Mouse (Mus musculus): Measurements from ENCODE around the gene Scaf4. TPM values are rescaled to one million over a fixed set of nuclear protein-coding genes. Genes with fewer than 3 reads are reported as not detected.

Scaf4 gene
- polyA plus RNA-seq, 1 experiment from 2014 or later: 20.1 TPM

GRCm38 (mm10) chr16:90196688-90197240 lies 87.5 kb downstream of the Scaf4 start:
- H3K9ac ChIP-seq (ENCODE audit: low read depth, low read length): no peak overlapping the region
- peaks cover 10% of the 10 kb centered on the region; the same call in 1 of the 2 replicates for H3K4me1 ChIP-seq (ENCODE audit: control insufficient read depth, insufficient read depth, low read length)
- peak overlapping the region; percentile 65 for H3K4me2 ChIP-seq
- no peaks in the 10 kb centered on the region for H3K36me3 ChIP-seq (ENCODE audit: control insufficient read depth, insufficient read depth, low read length)
- H3K27ac ChIP-seq (ENCODE audit: low read depth, low read length): peak overlapping the region; percentile 90
- WGBS (ENCODE audit: insufficient replicate concordance): 65% methylated on average over 7 of the region's 7 CpGs
- no peaks in the 10 kb centered on the region for H3K27me3 ChIP-seq (ENCODE audit: control insufficient read depth, insufficient read depth, low read length)
- H3K9me3 ChIP-seq (replicated peaks; ENCODE audit: control insufficient read depth, low read length): no peaks in the 10 kb centered on the region
- no peak overlapping the region for H3K4me3 ChIP-seq (ENCODE audit: low read depth, low read length)
- no peak for ATAC-seq (replicated peaks; ENCODE audit: insufficient number of reproducible peaks, low FRiP score, low TSS enrichment)

GRCm38 (mm10) chr16:90193719-90194118 lies 90.6 kb downstream of the Scaf4 start:
- Histone ChIP-seq H3K9ac (ENCODE audit: low read depth, low read length) (no peak overlapping the region), H3K27ac (ENCODE audit: low read depth, low read length) (no peak overlapping the region), H3K9me3 (replicated peaks; ENCODE audit: control insufficient read depth, low read length) (no peaks in the 10 kb centered on the region), H3K27me3 (ENCODE audit: control insufficient read depth, insufficient read depth, low read length) (no peaks in the 10 kb centered on the region), H3K4me2 (no peak overlapping the region), H3K4me1 (ENCODE audit: control insufficient read depth, insufficient read depth, low read length) (peaks cover 7% of the 10 kb centered on the region; the same call in 1 of the 2 replicates), H3K4me3 (ENCODE audit: low read depth, low read length) (no peak overlapping the region), H3K36me3 (ENCODE audit: control insufficient read depth, insufficient read depth, low read length) (no peaks in the 10 kb centered on the region)
- ATAC-seq (replicated peaks; ENCODE audit: insufficient number of reproducible peaks, low FRiP score, low TSS enrichment): no peak

- Histone ChIP-seq H3K36me3 (ENCODE audit: control insufficient read depth, insufficient read depth, low read length) (no peaks in the 10 kb centered on the region), H3K9ac (ENCODE audit: low read depth, low read length) (no peak overlapping the region), H3K9me3 (replicated peaks; ENCODE audit: control insufficient read depth, low read length) (no peaks in the 10 kb centered on the region), H3K4me2 (no peak overlapping the region), H3K4me1 (ENCODE audit: control insufficient read depth, insufficient read depth, low read length) (no peaks in the 10 kb centered on the region), H3K4me3 (ENCODE audit: low read depth, low read length) (no peak overlapping the region), H3K27ac (ENCODE audit: low read depth, low read length) (no peak overlapping the region), H3K27me3 (ENCODE audit: control insufficient read depth, insufficient read depth, low read length) (no peaks in the 10 kb centered on the region)
- no peak for ATAC-seq (replicated peaks; ENCODE audit: insufficient number of reproducible peaks, low FRiP score, low TSS enrichment)
- WGBS (ENCODE audit: insufficient replicate concordance): 69% methylated on average over 6 of the region's 6 CpGs
These were observed 93.0 kb downstream of the Scaf4 start for GRCm38 (mm10) chr16:90191289-90191688.

- H3K4me1 ChIP-seq (ENCODE audit: control insufficient read depth, insufficient read depth, low read length): no peaks in the 10 kb centered on the region
- WGBS (ENCODE audit: insufficient replicate concordance): 19% methylated on average over 13 of the region's 13 CpGs
- H3K4me3 ChIP-seq (ENCODE audit: low read depth, low read length): no peak overlapping the region
- ATAC-seq (replicated peaks; ENCODE audit: insufficient number of reproducible peaks, low FRiP score, low TSS enrichment): 0 out of 2 replicates have a peak, but pooled peaks have one; percentile 26
- no peaks in the 10 kb centered on the region for H3K36me3 ChIP-seq (ENCODE audit: control insufficient read depth, insufficient read depth, low read length)
- H3K9ac ChIP-seq (ENCODE audit: low read depth, low read length): no peak overlapping the region
- H3K9me3 ChIP-seq (replicated peaks; ENCODE audit: control insufficient read depth, low read length): no peaks in the 10 kb centered on the region
- no peaks in the 10 kb centered on the region for H3K27me3 ChIP-seq (ENCODE audit: control insufficient read depth, insufficient read depth, low read length)
- H3K4me2 ChIP-seq: 0 out of 2 replicates have a peak overlapping the region, but pooled peaks have one; percentile 28
- no peak overlapping the region for H3K27ac ChIP-seq (ENCODE audit: low read depth, low read length)
These were observed 96.8 kb downstream of the Scaf4 start for GRCm38 (mm10) chr16:90187453-90187852.

GRCm38 (mm10) chr16:90185928-90186588 lies 98.2 kb downstream of the Scaf4 start:
- H3K27me3 ChIP-seq (ENCODE audit: control insufficient read depth, insufficient read depth, low read length): no peaks in the 10 kb centered on the region
- no peak overlapping the region for H3K4me2 ChIP-seq
- ATAC-seq (replicated peaks; ENCODE audit: insufficient number of reproducible peaks, low FRiP score, low TSS enrichment): no peak
- no peaks in the 10 kb centered on the region for H3K36me3 ChIP-seq (ENCODE audit: control insufficient read depth, insufficient read depth, low read length)
- no peaks in the 10 kb centered on the region for H3K4me1 ChIP-seq (ENCODE audit: control insufficient read depth, insufficient read depth, low read length)
- no peak overlapping the region for H3K27ac ChIP-seq (ENCODE audit: low read depth, low read length)
- H3K9me3 ChIP-seq (replicated peaks; ENCODE audit: control insufficient read depth, low read length): no peaks in the 10 kb centered on the region
- H3K9ac ChIP-seq (ENCODE audit: low read depth, low read length): no peak overlapping the region
- WGBS (ENCODE audit: insufficient replicate concordance): 42% methylated on average over 8 of the region's 8 CpGs
- no peak overlapping the region for H3K4me3 ChIP-seq (ENCODE audit: low read depth, low read length)

GRCm38 (mm10) chr16:90184135-90184534 lies 100.2 kb downstream of the Scaf4 start:
- no peaks in the 10 kb centered on the region for H3K36me3 ChIP-seq (ENCODE audit: control insufficient read depth, insufficient read depth, low read length)
- no peak for ATAC-seq (replicated peaks; ENCODE audit: insufficient number of reproducible peaks, low FRiP score, low TSS enrichment)
- H3K4me2 ChIP-seq: no peak overlapping the region
- H3K9me3 ChIP-seq (replicated peaks; ENCODE audit: control insufficient read depth, low read length): no peaks in the 10 kb centered on the region
- no peaks in the 10 kb centered on the region for H3K27me3 ChIP-seq (ENCODE audit: control insufficient read depth, insufficient read depth, low read length)
- no peak overlapping the region for H3K4me3 ChIP-seq (ENCODE audit: low read depth, low read length)
- no peaks in the 10 kb centered on the region for H3K4me1 ChIP-seq (ENCODE audit: control insufficient read depth, insufficient read depth, low read length)
- no peak overlapping the region for H3K27ac ChIP-seq (ENCODE audit: low read depth, low read length)
- WGBS (ENCODE audit: insufficient replicate concordance): 80% methylated on average over 6 of the region's 6 CpGs
- H3K9ac ChIP-seq (ENCODE audit: low read depth, low read length): no peak overlapping the region

GRCm38 (mm10) chr16:90181673-90182072 lies 102.6 kb downstream of the Scaf4 start:
- H3K36me3 ChIP-seq (ENCODE audit: control insufficient read depth, insufficient read depth, low read length): no peaks in the 10 kb centered on the region
- no peak overlapping the region for H3K9ac ChIP-seq (ENCODE audit: low read depth, low read length)
- no peaks in the 10 kb centered on the region for H3K27me3 ChIP-seq (ENCODE audit: control insufficient read depth, insufficient read depth, low read length)
- no peak for ATAC-seq (replicated peaks; ENCODE audit: insufficient number of reproducible peaks, low FRiP score, low TSS enrichment)
- no peak overlapping the region for H3K27ac ChIP-seq (ENCODE audit: low read depth, low read length)
- H3K9me3 ChIP-seq (replicated peaks; ENCODE audit: control insufficient read depth, low read length): no peaks in the 10 kb centered on the region
- WGBS (ENCODE audit: insufficient replicate concordance): 83% methylated on average over 8 of the region's 8 CpGs
- 0 out of 2 replicates have a peak, but pooled peaks cover under 1% of the 10 kb centered on the region for H3K4me1 ChIP-seq (ENCODE audit: control insufficient read depth, insufficient read depth, low read length)
- H3K4me2 ChIP-seq: no peak overlapping the region
- H3K4me3 ChIP-seq (ENCODE audit: low read depth, low read length): no peak overlapping the region

- Histone ChIP-seq H3K9me3 (replicated peaks; ENCODE audit: control insufficient read depth, low read length) (no peaks in the 10 kb centered on the region), H3K4me1 (ENCODE audit: control insufficient read depth, insufficient read depth, low read length) (0 out of 2 replicates have a peak, but pooled peaks cover 2% of the 10 kb centered on the region), H3K27me3 (ENCODE audit: control insufficient read depth, insufficient read depth, low read length) (no peaks in the 10 kb centered on the region), H3K4me3 (ENCODE audit: low read depth, low read length) (no peak overlapping the region), H3K27ac (ENCODE audit: low read depth, low read length) (no peak overlapping the region), H3K36me3 (ENCODE audit: control insufficient read depth, insufficient read depth, low read length) (no peaks in the 10 kb centered on the region), H3K4me2 (no peak overlapping the region), H3K9ac (ENCODE audit: low read depth, low read length) (no peak overlapping the region)
- ATAC-seq (replicated peaks; ENCODE audit: insufficient number of reproducible peaks, low FRiP score, low TSS enrichment): no peak
- 73% methylated on average over 6 of the region's 6 CpGs for WGBS (ENCODE audit: insufficient replicate concordance)
These were observed 103.3 kb downstream of the Scaf4 start for GRCm38 (mm10) chr16:90180975-90181374.

GRCm38 (mm10) chr16:90179892-90180291 lies 104.4 kb downstream of the Scaf4 start:
- no peaks in the 10 kb centered on the region for H3K9me3 ChIP-seq (replicated peaks; ENCODE audit: control insufficient read depth, low read length)
- no peak overlapping the region for H3K27ac ChIP-seq (ENCODE audit: low read depth, low read length)
- WGBS (ENCODE audit: insufficient replicate concordance): 82% methylated on average over 5 of the region's 5 CpGs
- H3K36me3 ChIP-seq (ENCODE audit: control insufficient read depth, insufficient read depth, low read length): no peaks in the 10 kb centered on the region
- no peak overlapping the region for H3K9ac ChIP-seq (ENCODE audit: low read depth, low read length)
- 0 out of 2 replicates have a peak, but pooled peaks cover 2% of the 10 kb centered on the region for H3K4me1 ChIP-seq (ENCODE audit: control insufficient read depth, insufficient read depth, low read length)
- H3K4me2 ChIP-seq: no peak overlapping the region
- no peak overlapping the region for H3K4me3 ChIP-seq (ENCODE audit: low read depth, low read length)
- ATAC-seq (replicated peaks; ENCODE audit: insufficient number of reproducible peaks, low FRiP score, low TSS enrichment): no peak
- no peaks in the 10 kb centered on the region for H3K27me3 ChIP-seq (ENCODE audit: control insufficient read depth, insufficient read depth, low read length)

Measured in heart, embryonic 11.5 days (tissue).